Mouse (Mus musculus) ovary, postnatal 36 days (tissue): ENCODE measurements around the gene Slc25a24.

Source experiments
- DNase-seq: peaks from one replicate; pipeline ENCODE4 v3.0.0; 2022; ENCODE audit warnings: low spot score, mixed read lengths

Slc25a24 gene

DNA sequence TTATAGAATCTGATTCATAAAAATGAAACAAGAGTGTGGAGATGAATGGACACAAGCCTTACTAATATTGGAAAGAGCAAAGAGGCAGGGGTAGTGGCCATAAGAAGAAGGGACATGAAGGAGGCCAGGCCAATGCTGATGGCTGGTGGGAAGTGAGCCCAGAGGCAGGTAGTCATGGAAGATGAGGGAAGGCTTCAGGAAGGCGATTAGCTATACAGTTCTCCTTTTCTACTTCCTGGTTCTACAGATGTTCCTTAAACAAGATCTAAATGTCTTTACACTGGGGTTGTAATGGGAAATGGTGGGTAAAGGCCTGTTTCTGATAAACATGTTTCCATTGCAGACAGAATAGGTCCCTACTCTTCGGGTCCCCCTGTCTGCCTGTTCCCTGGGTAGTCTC is 46.2 kb downstream of the Slc25a24 start:
- DNase-seq, result no peak

- peak; percentile 53 for DNase-seq
Observed at GRCm38 (mm10) chr3:109171070-109171778, 48.3 kb downstream of the Slc25a24 start.

DNA sequence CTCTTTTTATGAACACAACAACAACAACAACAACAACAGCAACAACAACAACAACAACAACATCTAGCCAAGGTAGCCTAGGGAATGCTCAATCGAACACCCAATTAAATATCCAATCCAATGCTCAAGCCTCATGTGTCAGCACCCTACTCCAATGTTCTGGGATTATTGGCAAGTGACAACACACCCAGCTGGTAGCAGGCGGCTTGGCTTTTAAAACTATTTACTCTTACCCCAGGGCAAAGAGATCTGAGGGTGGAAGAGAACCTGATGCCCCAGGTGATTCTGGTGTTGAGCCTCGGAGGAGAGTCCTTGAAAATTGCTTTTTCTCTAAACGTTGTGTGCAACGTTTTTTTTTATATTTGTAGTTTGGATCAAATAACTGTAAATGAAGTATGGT is 51.4 kb downstream of the Slc25a24 start:
- no peak for DNase-seq

DNA sequence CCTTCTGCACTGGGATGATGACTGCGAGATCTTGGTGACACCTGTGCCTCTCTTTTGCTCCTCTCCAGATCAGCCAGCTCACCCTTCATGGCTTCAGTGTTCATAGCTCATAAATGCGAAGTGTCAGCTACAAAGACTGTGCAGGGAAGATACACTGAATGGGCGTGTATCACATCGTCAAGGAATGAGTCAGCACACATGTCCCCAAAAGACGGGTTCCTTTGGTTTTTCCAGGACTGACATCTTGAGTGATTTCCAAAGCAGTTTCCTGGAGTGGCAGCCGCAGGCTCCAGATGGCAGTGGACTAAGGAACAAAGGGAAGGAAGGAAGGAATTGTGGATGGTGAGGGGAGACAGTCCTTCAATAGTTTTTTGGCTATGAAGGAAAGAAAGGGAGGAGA is 55.8 kb downstream of the Slc25a24 start:
- DNase-seq, result no peak

DNA sequence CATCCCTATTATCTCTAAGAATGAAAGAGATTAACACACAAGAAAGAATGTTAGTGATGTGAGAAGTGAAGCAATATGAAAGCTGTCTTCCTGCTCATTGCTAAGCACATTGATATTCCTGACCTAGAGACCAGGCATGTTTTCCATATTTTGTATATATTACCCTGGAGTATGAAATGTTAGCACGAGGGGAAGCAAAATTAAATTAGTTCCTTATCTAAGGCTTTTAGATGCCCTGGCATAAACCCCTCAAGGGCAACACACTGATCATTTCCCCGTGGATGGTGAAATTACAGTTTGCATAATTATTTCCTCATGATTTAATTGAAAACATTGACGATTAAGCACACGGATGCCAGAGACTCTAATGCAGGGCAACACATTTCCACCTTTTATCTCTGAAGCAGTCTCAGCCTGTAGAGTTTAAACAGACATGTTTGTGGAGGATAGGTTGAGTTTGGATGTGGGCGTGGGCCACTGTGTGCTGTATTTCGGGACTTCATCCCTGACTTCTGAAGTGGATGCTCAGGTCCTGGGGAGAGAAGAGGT is 56.7 kb downstream of the Slc25a24 start:
- DNase-seq, result no peak

- DNase-seq, result no peak
Observed at GRCm38 (mm10) chr3:109196166-109196565, 73.2 kb downstream of the Slc25a24 start.

- no peak for DNase-seq
Observed at GRCm38 (mm10) chr3:109199280-109199679, 76.3 kb downstream of the Slc25a24 start.

- no peak for DNase-seq
Observed at GRCm38 (mm10) chr3:109212322-109212721, 89.4 kb downstream of the Slc25a24 start.

DNA sequence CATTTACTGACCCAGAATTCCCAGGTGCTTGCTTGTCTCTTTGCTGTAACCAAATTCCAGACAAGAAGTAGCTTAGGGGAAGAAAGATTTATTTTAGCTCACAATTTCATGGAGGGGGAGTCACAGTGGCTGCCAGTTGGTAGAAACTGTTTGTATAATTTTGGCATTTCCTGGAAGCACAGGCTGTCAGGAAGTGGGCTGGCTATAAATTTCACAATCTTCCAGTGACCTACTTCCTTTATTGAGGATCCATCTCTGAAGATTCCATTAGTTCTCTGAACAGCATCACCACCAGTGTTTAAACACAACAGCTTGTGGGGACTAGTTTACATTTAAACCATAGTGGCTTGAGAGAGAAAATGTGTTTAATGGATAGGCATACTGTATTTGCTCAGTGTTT is 93.4 kb downstream of the Slc25a24 start:
- DNase-seq, result no peak
